Mouse (Mus musculus): ENCODE measurements around the gene Nhlh2. TPM values are rescaled to one million over a fixed set of nuclear protein-coding genes. Genes with fewer than 3 reads are reported as not detected.

The Nhlh2 gene
- polyA plus RNA-seq, 1 experiment: not detected

GRCm38 (mm10) chr3:101978299-101978994, 31.4 kb upstream of the Nhlh2 start:
- TF ChIP-seq CTCF (IDR thresholded peaks at IDR 0.05; ENCODE audit: extremely low read depth, insufficient read depth, insufficient read length, insufficient replicate concordance) (no peak), POLR2A (IDR thresholded peaks at IDR 0.05; ENCODE audit: low read depth, low read length) (no peak)
- H3K36me3 ChIP-seq (ENCODE audit: control insufficient read depth, insufficient read depth, low read length): no peaks in the 10 kb centered on the region
- no peak overlapping the region for H3K27ac ChIP-seq (ENCODE audit: insufficient read depth, low read length)
- no peak overlapping the region for H3K4me3 ChIP-seq (ENCODE audit: extremely low read depth, insufficient read depth, insufficient read length)
- H3K27me3 ChIP-seq (ENCODE audit: control insufficient read depth, insufficient read depth, low read length): no peaks in the 10 kb centered on the region
- WGBS: 90% methylated on average over 10 of the region's 10 CpGs
- no peaks in the 10 kb centered on the region for H3K4me1 ChIP-seq (ENCODE audit: control insufficient read depth, insufficient read depth, insufficient read length)
- DNase-seq (ENCODE audit: low read depth in 1 of 2, low spot score in 2 of 2): no peak

- Histone ChIP-seq H3K36me3 (ENCODE audit: control insufficient read depth, insufficient read depth, low read length) (no peaks in the 10 kb centered on the region), H3K4me1 (ENCODE audit: control insufficient read depth, insufficient read depth, insufficient read length) (no peaks in the 10 kb centered on the region), H3K4me3 (ENCODE audit: extremely low read depth, insufficient read depth, insufficient read length) (no peak overlapping the region), H3K27ac (ENCODE audit: insufficient read depth, low read length) (no peak overlapping the region), H3K27me3 (ENCODE audit: control insufficient read depth, insufficient read depth, low read length) (no peaks in the 10 kb centered on the region)
- DNase-seq (ENCODE audit: low read depth in 1 of 2, low spot score in 2 of 2): no peak
- 62% methylated on average over 4 of the region's 4 CpGs for WGBS
- TF ChIP-seq POLR2A (IDR thresholded peaks at IDR 0.05; ENCODE audit: low read depth, low read length): no peak
- no peak for TF ChIP-seq CTCF (IDR thresholded peaks at IDR 0.05; ENCODE audit: extremely low read depth, insufficient read depth, insufficient read length, insufficient replicate concordance)
Measured at GRCm38 (mm10) chr3:101983917-101984316, 26.0 kb upstream of the Nhlh2 start.

GRCm38 (mm10) chr3:101985634-101986033, 24.2 kb upstream of the Nhlh2 start:
- H3K36me3 ChIP-seq (ENCODE audit: control insufficient read depth, insufficient read depth, low read length): no peaks in the 10 kb centered on the region
- no peaks in the 10 kb centered on the region for H3K4me1 ChIP-seq (ENCODE audit: control insufficient read depth, insufficient read depth, insufficient read length)
- TF ChIP-seq CTCF (IDR thresholded peaks at IDR 0.05; ENCODE audit: extremely low read depth, insufficient read depth, insufficient read length, insufficient replicate concordance): no peak
- TF ChIP-seq POLR2A (IDR thresholded peaks at IDR 0.05; ENCODE audit: low read depth, low read length): no peak
- no peak overlapping the region for H3K4me3 ChIP-seq (ENCODE audit: extremely low read depth, insufficient read depth, insufficient read length)
- WGBS: 81% methylated on average over 8 of the region's 8 CpGs
- DNase-seq (ENCODE audit: low read depth in 1 of 2, low spot score in 2 of 2): no peak
- H3K27ac ChIP-seq (ENCODE audit: insufficient read depth, low read length): no peak overlapping the region
- H3K27me3 ChIP-seq (ENCODE audit: control insufficient read depth, insufficient read depth, low read length): no peaks in the 10 kb centered on the region

- no peaks in the 10 kb centered on the region for H3K4me1 ChIP-seq (ENCODE audit: control insufficient read depth, insufficient read depth, insufficient read length)
- no peaks in the 10 kb centered on the region for H3K27me3 ChIP-seq (ENCODE audit: control insufficient read depth, insufficient read depth, low read length)
- TF ChIP-seq CTCF (IDR thresholded peaks at IDR 0.05; ENCODE audit: extremely low read depth, insufficient read depth, insufficient read length, insufficient replicate concordance): no peak
- TF ChIP-seq POLR2A (IDR thresholded peaks at IDR 0.05; ENCODE audit: low read depth, low read length): no peak
- no peak overlapping the region for H3K27ac ChIP-seq (ENCODE audit: insufficient read depth, low read length)
- H3K36me3 ChIP-seq (ENCODE audit: control insufficient read depth, insufficient read depth, low read length): no peaks in the 10 kb centered on the region
- no peak for DNase-seq (ENCODE audit: low read depth in 1 of 2, low spot score in 2 of 2)
- 68% methylated on average over 3 of the region's 3 CpGs for WGBS
- no peak overlapping the region for H3K4me3 ChIP-seq (ENCODE audit: extremely low read depth, insufficient read depth, insufficient read length)
Measured at GRCm38 (mm10) chr3:101990136-101990535, 19.7 kb upstream of the Nhlh2 start.

GRCm38 (mm10) chr3:101990995-101991516, 18.8 kb upstream of the Nhlh2 start:
- WGBS: 76% methylated on average over 6 of the region's 6 CpGs

GRCm38 (mm10) chr3:101997851-101998250, 12.0 kb upstream of the Nhlh2 start:
- no peak for DNase-seq (ENCODE audit: low read depth in 1 of 2, low spot score in 2 of 2)
- WGBS: 93% methylated on average over 3 of the region's 3 CpGs
- H3K27me3 ChIP-seq (ENCODE audit: control insufficient read depth, insufficient read depth, low read length): no peaks in the 10 kb centered on the region
- TF ChIP-seq POLR2A (IDR thresholded peaks at IDR 0.05; ENCODE audit: low read depth, low read length) (no peak), CTCF (IDR thresholded peaks at IDR 0.05; ENCODE audit: extremely low read depth, insufficient read depth, insufficient read length, insufficient replicate concordance) (no peak)
- H3K36me3 ChIP-seq (ENCODE audit: control insufficient read depth, insufficient read depth, low read length): no peaks in the 10 kb centered on the region
- H3K4me1 ChIP-seq (ENCODE audit: control insufficient read depth, insufficient read depth, insufficient read length): no peaks in the 10 kb centered on the region
- no peak overlapping the region for H3K27ac ChIP-seq (ENCODE audit: insufficient read depth, low read length)
- no peak overlapping the region for H3K4me3 ChIP-seq (ENCODE audit: extremely low read depth, insufficient read depth, insufficient read length)

More at GRCm38 (mm10) chr3:101990995-101991516, 18.8 kb upstream of the Nhlh2 start:
- DNase-seq (ENCODE audit: low read depth in 1 of 2, low spot score in 2 of 2): no peak
- H3K27ac ChIP-seq (ENCODE audit: insufficient read depth, low read length): no peak overlapping the region
- no peaks in the 10 kb centered on the region for H3K36me3 ChIP-seq (ENCODE audit: control insufficient read depth, insufficient read depth, low read length)
- H3K4me1 ChIP-seq (ENCODE audit: control insufficient read depth, insufficient read depth, insufficient read length): no peaks in the 10 kb centered on the region
- TF ChIP-seq CTCF (IDR thresholded peaks at IDR 0.05; ENCODE audit: extremely low read depth, insufficient read depth, insufficient read length, insufficient replicate concordance) (no peak), POLR2A (IDR thresholded peaks at IDR 0.05; ENCODE audit: low read depth, low read length) (no peak)
- no peak overlapping the region for H3K4me3 ChIP-seq (ENCODE audit: extremely low read depth, insufficient read depth, insufficient read length)
- H3K27me3 ChIP-seq (ENCODE audit: control insufficient read depth, insufficient read depth, low read length): no peaks in the 10 kb centered on the region

- peaks cover 17% of the 10 kb centered on the region for H3K27me3 ChIP-seq (ENCODE audit: control insufficient read depth, insufficient read depth, low read length)
- 8% methylated on average over 24 of the region's 24 CpGs for WGBS
- no peaks in the 10 kb centered on the region for H3K36me3 ChIP-seq (ENCODE audit: control insufficient read depth, insufficient read depth, low read length)
Measured at GRCm38 (mm10) chr3:102010681-102011317, 923 bp downstream of the Nhlh2 start.

More at GRCm38 (mm10) chr3:102010681-102011317, 923 bp downstream of the Nhlh2 start:
- H3K27ac ChIP-seq (ENCODE audit: insufficient read depth, low read length): no peak overlapping the region
- no peak for TF ChIP-seq CTCF (IDR thresholded peaks at IDR 0.05; ENCODE audit: extremely low read depth, insufficient read depth, insufficient read length, insufficient replicate concordance)
- TF ChIP-seq POLR2A (IDR thresholded peaks at IDR 0.05; ENCODE audit: low read depth, low read length): no peak
- no peak for DNase-seq (ENCODE audit: low read depth in 1 of 2, low spot score in 2 of 2)
- H3K4me1 ChIP-seq (ENCODE audit: control insufficient read depth, insufficient read depth, insufficient read length): no peaks in the 10 kb centered on the region
- no peak overlapping the region for H3K4me3 ChIP-seq (ENCODE audit: extremely low read depth, insufficient read depth, insufficient read length)
